Mouse (Mus musculus): ENCODE results near the gene Psmd6. TPM values are rescaled to one million over a fixed set of nuclear protein-coding genes. Genes with fewer than 3 reads are reported as not detected.

Psmd6 gene
- 82.0 and 97.5 TPM in 2 replicates for polyA plus RNA-seq (2012; rRNA removed)

DNA sequence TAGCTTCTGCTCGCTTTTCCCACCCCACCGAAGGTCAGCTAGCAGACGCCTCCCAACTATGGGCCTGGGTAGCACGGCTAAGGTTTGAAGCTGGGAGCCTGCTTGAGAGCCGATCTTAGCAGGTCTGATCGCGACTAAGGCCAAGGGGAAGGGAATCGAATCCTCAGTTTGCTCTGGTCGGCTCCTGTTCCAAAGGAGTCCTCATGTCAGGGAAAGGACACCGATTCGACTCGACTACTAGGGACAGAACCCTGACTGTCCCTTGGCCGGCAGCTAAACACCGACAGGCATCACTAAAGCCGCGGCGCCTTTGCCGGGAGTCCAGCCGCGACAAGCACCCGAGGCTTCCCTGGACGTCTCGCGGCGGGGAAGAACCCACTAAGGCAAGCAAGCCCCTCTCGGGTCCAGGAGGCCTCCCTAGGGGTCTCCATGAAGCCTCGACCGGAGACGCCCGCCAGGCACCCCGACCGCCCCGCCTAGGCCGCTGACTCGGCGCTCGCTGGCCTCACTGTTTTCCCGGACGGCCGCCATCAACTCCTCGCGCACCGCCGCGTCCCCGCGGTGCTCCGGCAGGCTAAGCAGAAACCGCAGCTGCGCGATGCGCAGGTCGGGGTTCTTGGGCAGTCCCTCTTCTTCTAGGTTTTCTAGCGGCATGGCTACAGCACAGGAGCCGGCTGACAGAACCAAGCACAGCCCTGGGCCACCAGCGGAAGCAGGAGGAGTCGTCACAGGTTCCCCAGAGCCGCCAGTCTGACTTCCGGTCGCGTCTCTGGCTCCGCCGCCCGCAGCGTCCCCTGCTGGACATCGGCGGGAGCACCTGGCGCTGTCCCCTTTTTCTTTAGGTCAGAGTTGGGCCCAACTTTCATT, at the start of gene Psmd6:
Psmd6 (minus strand) TSS at position 755 of the 867 bp plus-strand sequence.
- peak; percentile 75 to 95 for DNase-seq (ENCODE audit: extremely low spot score in 1 of 2, low spot score in 1 of 2)

DNA sequence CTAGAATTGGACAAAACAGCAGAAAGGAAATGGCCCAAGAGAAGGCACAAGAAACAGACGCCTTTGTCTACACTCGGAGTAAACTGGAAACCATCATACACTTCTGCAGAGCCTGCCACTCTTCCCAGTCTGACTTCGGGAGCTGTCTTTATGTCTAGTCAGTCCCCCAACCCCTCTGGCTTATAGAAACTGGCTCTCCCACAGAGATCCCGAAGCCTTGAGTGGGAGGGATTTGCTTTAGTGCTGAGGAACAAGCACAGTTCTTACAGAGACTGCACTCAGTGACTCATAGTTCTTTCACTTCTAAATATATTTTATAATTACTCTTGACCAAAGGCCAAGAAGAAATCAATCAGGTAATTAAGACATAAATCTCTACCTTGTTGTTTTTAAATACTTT, 10.1 kb downstream of the Psmd6 start:
- DNase-seq (ENCODE audit: extremely low spot score in 1 of 2, low spot score in 1 of 2), result peak in 1 of 2 experiments; percentile 46

DNA sequence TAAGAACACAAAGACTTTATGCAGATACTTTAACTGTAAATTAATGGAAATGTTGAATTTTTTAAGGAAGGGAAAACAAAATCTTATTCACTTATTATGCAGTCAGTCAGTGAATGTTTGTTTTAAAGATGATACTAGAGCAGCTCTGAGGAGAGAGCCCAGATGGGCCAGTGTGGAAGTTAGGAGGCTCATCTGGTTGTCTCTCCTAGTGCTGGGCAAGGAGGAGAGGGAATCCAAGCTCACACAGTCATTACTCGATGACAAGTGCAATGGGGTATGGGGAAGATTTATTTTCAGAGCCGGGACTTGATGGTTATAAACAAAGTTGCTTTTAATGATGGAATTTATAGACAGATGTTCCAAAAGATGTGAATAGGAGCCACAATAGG, 15.9 kb downstream of the Psmd6 start:
- no peak for DNase-seq (ENCODE audit: extremely low spot score in 1 of 2, low spot score in 1 of 2)

DNA sequence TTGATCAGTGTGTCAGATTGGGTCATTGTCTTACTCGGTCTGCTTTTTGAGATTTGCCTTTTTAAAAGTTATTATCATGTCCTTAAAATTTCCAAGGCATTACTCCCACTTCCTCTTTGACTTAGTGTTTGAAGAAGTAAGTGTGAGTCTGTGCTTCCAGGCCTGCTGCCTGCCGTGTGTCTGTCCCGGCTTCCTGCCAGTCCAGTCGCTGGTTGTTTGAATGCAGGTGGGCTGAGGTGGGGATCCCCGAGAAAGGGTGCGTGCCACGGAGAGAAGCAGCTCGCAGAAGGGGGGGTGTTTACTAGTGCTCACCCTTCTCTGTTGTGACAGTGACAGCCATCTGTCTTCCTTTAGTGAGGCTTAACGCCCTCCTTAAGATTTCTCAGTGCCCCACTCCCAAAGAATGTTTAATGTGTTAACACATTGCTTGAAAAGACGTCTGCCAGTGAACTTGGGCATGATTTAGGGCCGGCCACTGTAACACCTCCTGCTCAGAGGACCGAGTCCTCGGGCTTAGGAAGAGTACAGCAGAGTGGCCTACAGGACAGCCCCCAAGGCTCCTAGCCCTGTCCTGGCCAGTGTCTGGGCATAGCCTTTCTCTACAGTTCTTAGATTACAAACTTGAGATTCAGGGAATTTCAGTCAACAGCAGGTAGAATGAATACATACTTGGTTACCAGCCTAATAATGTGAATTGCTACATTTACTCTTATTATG, 16.4 kb downstream of the Psmd6 start:
- DNase-seq (ENCODE audit: extremely low spot score in 1 of 2, low spot score in 1 of 2), result no peak

DNA sequence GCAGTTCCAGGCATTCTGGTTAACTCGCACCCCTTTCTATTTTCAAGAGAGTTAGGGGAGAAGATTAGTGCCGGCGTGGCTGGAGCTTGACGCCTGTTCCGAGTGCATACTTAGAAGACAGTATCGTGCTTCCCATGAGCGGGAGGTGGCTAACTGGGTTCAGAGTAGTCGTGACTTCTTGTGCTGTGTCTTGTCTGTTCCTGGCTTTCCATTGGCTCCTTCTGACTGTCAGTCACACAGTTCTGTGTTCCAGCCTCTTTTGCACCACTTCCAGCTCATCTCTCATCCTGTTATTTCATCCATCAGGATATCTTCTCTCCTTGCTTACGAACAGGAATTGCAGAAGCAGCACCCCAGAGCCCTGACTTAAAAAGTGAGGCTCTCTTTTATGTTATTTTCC, 19.5 kb downstream of the Psmd6 start:
- DNase-seq (ENCODE audit: extremely low spot score in 1 of 2, low spot score in 1 of 2), result no peak

DNA sequence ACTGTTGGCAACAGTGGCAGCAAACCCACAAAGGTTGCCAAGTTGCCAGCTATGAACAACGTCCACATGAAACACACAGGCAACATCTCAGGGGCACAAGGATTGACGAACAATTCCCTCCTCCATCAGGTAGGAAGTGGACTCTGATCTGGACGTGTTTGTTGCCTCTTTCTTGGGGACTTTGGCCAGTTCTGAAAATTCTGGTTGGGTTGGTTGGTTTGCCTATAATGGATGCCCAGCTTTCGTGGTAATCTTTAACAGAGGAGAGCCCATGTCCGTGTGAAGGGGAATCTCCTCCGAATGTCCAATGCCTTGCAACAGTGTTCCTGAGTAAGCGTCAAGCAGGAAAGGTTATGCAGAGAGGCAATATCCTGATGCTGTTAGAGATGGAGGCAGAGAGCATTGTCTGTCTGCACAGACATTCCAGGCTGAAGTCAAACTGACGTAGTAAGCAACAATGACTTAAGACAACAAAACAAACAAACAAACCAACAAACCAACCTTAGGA, 20.0 kb downstream of the Psmd6 start:
- DNase-seq (ENCODE audit: extremely low spot score in 1 of 2, low spot score in 1 of 2), result no peak

DNA sequence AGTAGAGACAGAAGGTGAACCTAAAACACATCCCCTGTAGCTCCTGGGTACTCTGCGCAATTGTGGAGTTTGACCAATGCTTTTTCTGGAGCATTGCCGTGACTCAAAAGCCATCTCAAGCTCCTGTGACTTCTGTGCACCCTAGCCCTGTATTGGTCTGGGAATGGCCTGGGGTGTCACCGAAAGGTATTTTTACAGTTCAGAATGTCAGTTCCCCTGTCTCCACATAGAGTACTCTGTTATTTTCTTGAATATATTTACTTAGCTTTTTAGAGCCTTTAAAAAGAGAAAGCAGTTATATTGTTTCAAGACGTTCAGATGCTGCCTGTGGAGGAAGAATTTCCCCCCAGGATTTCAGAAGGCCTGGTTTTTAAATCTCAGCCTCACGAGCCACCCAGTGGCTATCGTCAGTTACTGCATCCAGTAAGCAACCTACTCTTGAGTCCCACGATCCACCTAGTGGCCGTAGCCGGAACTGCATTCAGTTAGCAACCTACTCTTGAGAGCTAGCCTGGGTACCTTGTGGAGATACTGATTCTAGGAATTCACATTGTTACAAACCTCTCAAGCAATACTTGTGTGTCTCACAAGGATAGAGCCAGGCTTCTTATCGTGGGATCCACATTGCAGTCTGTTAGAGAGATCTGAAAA, 22.3 kb downstream of the Psmd6 start:
- DNase-seq (ENCODE audit: extremely low spot score in 1 of 2, low spot score in 1 of 2), result peak; percentile 79 to 97

DNA sequence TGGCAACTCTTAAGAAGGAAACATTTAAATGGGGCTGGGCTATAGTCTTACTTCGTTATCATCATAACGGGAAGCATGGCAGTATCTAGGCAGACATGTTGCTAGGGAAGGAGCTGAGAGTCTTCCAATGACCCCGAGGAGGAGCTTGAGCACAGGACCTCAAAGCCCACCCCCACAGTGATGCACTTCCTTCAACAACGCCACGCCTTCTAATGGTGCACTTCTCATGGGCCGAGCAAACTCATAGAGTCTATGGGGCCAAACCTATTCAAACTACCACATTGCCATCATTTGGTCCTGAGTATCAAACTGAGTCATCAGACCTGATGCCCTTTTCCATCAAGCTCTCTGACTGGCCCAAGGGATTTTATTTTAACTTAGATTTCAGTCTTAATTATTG, 30.2 kb downstream of the Psmd6 start:
- no peak for DNase-seq (ENCODE audit: extremely low spot score in 1 of 2, low spot score in 1 of 2)

DNA sequence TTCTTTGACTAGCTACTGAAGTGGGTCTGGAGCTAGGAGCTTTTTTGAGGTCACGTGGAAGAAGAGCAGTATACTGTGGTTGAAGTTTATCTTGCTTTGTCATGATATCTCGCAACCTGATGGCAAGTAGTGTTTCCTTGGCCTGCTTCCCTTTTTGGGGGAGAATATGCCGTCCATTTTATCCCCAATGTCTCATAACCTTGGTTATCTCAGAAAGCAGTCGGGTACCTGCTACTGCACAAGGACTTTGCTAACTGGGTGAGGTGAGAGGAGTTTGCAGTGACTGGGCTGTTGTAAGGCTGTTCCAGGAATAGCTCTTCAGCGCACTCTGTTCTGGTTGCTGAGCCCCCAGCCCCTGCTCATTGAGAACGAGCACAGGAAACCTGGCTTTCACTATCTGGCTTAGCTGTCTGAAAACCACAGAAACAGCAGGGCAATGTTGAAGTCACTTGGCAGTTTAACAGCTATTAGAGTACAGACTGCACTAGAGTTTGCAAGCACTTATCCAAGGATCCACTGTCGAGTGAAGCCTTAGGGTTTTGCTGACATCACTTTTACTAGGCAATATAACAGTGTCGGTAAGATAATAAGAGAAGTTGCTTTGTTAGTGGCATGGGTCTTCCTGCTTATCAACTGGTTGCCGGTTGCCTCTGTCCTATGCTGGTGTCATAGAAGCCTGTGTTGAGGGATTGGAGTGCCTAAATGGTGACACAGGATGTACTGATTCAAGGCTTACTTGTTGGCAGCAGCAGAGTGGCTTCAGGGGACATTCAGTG, 32.6 kb downstream of the Psmd6 start:
- no peak for DNase-seq (ENCODE audit: extremely low spot score in 1 of 2, low spot score in 1 of 2)

DNA sequence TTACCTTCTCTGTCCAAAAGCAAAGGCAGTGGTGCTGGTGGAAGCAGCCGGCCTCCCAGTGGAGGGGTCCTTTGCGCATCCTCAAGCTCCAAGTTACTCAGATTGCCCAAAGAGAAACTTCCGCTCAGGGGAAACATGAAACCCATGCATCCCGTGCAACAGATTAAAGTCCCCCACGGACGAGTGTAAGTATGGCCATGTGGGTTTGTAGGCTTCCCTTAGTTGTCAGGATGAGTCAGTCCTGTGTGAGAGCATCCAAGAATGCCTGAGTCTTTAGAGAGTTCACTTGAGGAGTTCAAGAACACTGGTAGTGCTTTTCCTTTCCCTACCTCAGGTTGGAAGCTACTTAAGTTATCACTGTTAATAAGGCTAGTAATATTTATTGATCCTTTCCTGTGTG, 33.4 kb downstream of the Psmd6 start:
- no peak for DNase-seq (ENCODE audit: extremely low spot score in 1 of 2, low spot score in 1 of 2)

DNA sequence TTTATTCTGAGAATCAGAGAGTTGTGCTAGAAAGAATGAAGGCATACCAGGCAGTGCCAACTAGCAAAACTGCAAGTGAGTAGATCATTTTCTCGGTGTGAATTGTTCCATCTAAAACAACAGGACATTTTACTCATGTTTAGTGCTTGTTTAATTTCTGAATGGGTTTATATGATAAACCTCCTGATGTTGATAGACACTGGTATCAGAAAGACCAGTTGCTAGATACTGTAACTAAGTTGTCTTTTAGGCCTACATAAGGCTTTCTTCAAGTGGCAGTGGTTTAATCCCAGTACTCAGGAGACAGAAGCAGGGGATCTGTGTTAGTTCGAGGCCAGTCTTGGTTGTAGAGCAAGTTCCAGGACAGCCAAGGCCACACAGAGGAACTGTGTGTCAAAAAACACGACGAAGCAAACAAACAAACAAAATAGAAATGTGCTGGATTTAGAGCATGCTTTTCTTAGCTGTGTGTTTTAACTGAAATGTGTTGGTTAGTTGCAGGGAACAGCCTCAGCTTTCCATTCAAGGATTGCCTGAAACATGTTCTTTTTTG, 34.0 kb downstream of the Psmd6 start:
- no peak for DNase-seq (ENCODE audit: extremely low spot score in 1 of 2, low spot score in 1 of 2)

DNA sequence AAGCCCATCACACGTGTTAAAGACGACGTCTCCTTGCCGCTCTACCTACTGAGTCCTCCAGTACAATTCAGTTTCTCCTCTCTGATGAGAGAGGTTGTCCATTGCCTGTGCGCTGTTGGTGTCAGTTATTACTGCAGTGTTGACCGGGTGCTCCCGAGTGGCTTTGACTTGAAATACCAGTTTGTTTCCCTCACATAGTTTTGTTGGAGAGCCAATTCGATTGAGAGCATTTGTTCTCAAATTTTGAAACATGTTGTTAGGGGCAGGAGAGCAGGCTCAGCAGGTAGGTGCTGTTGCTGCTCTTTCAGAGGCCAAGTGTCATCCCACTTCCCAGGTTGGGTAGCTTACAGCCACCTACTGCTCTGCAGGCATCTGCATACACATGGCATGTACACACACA, 37.0 kb downstream of the Psmd6 start:
- no peak for DNase-seq (ENCODE audit: extremely low spot score in 1 of 2, low spot score in 1 of 2)

DNA sequence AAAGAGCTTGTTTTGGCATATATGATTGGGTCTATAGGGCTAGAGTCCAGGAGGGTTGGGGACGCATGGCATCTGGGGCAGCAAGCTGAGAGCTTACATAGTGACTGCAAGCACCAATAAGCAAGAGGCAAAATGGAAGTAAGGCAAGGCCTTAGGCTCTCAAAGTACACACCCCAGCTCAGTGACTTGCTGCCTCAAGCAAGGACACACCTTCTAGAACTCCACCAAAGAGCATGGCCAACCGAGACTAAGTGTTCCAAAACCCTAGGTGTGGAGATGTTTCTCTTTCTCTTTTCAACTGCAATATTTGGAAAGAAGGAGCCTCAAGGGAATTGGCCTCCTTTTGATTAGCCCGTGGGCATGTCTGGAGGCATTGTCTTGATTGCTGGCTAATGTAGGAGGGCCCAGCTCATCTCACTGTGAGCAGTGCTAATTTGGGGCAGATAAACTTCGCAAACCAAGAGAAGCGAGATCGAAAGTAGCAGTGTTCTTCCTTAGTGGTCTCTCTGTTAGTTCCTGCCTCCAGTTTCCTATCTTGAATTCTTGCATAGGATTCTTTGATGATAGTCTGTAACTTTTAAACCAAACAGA, 40.1 kb downstream of the Psmd6 start:
- no peak for DNase-seq (ENCODE audit: extremely low spot score in 1 of 2, low spot score in 1 of 2)

DNA sequence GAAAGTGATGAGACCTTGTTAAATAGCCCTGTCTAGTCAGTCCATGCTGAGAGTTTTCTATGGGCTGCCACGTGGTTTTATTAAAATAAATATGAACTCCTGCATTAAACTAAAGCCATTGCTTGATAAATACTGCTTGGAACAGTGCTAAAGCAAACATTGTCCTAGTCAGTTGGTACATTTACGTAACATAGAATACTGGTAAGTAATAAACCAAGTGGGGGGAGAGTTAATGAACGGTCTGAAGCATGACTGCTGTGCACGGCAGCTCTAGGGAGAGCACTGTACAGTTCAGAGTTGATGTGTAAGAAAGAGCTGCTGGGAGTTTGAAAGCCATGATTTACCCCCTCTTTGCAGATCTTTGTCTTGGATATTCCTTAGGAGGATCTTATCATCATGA, 49.3 kb downstream of the Psmd6 start:
- DNase-seq (ENCODE audit: extremely low spot score in 1 of 2, low spot score in 1 of 2), result no peak

DNA sequence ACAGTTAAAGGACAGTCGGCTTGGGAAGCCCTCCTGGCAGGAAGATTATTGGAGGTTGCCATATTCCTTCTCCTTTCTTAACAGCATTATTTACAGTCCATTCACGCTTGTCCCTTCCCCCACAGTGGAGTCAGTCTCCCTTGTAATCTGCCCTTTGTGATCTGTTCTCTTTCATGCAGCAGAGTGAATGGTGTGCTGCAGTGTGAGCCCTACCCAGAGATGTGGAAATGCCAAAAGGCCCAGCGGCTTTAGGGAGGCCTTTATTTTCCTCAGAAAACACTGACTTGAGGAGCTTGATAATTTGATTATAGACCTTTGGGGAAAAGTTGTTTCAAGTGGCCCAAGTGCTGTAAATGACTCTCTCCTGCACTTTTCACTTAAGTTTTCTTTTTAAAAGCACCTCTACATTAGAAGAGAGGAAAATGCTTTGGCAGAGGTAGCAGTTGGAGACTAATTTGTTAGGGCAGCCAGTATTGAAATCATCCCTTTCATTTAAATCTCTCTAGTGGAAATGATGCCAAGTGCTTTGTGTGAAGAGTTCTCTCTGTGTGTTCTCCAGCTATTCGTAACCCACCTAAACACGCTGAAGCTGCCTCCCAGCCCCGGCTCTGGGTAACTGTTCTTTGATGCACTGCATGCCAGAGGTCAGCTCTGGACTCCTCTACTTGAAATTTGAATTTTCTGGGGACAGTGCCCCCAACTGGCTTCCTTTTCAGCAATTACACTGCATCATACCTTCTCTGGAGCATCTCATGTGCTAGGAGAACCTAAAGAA, 50.1 kb downstream of the Psmd6 start:
- DNase-seq (ENCODE audit: extremely low spot score in 1 of 2, low spot score in 1 of 2), result no peak

DNA sequence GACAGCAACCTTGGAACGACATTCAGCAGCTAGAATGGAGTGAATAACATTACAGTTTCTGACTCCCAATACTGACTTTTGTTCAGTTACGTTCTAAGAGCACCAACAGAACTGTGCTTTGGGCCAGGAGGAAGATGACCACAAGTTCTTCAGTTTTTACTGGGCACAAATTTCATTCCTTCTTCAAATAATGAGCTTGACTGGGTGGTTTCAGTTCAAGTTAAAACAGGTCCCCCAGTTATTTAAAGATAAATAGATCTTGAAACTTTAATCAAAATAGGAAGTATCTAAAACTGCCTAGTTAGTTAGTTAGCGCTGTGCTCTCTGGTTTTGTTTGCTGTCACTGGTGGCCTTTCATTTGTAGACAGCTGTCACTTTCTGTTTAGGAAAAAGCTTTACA, 52.2 kb downstream of the Psmd6 start:
- no peak for DNase-seq (ENCODE audit: extremely low spot score in 1 of 2, low spot score in 1 of 2)

DNA sequence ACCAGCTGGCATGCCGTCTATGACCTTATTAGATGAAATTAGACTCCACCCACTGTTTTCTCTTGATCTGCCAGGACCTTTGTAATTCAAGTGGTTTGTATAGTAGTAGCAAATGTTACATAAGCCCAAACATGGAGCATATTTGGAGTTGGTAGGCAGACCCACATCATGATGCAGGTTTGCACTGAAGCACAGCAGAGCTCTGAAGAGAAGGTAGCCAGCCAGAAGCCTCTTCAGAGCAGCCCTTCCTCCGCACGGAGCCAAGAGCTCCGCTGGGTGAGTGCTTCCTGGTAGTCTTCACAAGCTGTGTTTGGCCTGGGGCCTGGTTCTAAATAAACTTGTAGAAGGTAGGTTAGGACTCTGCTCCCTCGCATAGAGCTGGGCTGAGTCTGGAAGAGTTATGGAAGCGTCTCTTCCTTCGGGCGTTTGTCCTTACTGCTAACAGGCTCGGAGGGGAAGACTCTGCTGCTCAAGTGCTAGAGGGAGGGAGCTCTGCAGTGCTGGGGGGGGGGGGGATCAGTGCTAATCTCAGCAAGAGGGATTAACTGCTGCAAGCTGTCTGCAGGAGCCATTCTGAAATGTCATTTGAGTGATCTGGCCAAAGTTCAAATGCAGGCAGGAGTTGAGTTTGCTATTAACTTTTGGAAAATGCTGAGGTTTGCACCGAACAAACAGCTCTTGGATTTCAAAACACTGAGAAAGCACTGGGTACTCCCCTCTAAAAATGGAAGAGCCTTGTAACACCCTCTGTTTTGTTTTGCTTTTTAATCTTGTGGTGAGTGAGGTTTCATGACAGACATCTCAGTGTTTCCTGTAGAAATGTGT, 52.9 kb downstream of the Psmd6 start:
- DNase-seq (ENCODE audit: extremely low spot score in 1 of 2, low spot score in 1 of 2), result no peak

DNA sequence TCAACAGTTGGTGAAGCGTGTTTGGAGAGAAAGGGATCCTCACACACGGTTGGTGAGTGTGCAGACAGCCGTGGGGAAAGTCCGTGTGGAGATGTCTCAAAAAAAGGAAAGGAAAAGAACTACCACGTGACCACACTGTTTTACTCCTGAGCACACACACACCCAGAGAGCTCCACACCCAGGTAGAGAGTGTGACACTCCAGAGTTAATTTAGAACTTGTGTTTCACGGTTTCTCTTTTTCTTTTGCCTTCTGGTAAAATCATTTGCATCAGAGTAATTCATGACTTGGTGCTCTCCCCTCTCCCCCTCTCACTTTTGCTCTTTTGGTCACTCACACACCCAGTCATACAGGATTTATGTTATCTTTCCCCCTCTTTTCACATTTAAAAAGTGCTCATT, 54.5 kb downstream of the Psmd6 start:
- no peak for DNase-seq (ENCODE audit: extremely low spot score in 1 of 2, low spot score in 1 of 2)

Measured in frontal cortex, adult 2 months (tissue).